Mouse (Mus musculus) midbrain, embryonic 10.5 days (tissue): ENCODE measurements around the gene Fbln2. TPM values are rescaled to one million over a fixed set of nuclear protein-coding genes. Genes with fewer than 3 reads are reported as not detected.

Source experiments
- DNase-seq: peaks from one replicate; pipeline ENCODE4 v3.0.0-alpha.2; 2017; ENCODE audit warnings: low spot score
- H3K27ac ChIP-seq: fragments of 300-500 bp; sonication (generic); replicated peaks from 2 replicates; pipeline ENCODE4 v1.5.1; 2016; ENCODE audit warnings: mild to moderate bottlenecking
- H3K27me3 ChIP-seq: fragments of 300-500 bp; sonication (generic); 2 replicates; pipeline ENCODE4 v1.6.1; 2016; ENCODE audit warnings: low read depth, mild to moderate bottlenecking; ENCODE audit not compliant: poor library complexity, severe bottlenecking
- H3K36me3 ChIP-seq: fragments of 300-500 bp; sonication (generic); 2 replicates; pipeline ENCODE4 v1.6.1; 2016; ENCODE audit warnings: mild to moderate bottlenecking, moderate library complexity
- H3K4me1 ChIP-seq: fragments of 300-500 bp; sonication (generic); 2 replicates; pipeline ENCODE4 v1.6.1; 2016
- H3K4me3 ChIP-seq: fragments of 300-500 bp; sonication (generic); 2 replicates; pipeline ENCODE4 v1.5.1; 2016; ENCODE audit warnings: mild to moderate bottlenecking, moderate library complexity
- H3K9me3 ChIP-seq: fragments of 300-500 bp; sonication (generic); replicated peaks from 2 replicates; pipeline ENCODE4 v1.6.1; 2016; ENCODE audit warnings: mild to moderate bottlenecking
- WGBS: fragments of 180-500 bp; shearing (Covaris S2); methylation state at CpG from one replicate; pipeline ENCODE4 v1.1.7; 2016; 5-methylcytosine and 5-hydroxymethylcytosine counted together
- polyA plus RNA-seq: library from polyadenylated mRNA; unstranded; fragments of >200 nt; fragmentation: Nextera tagmentation; extraction: Ambion mirVana; gene quantifications from 2 replicates; pipeline ENCODE4 v1.2.1, GENCODE M21; 2016

The Fbln2 gene
- polyA plus RNA-seq, 1 experiment from 2014 or later, result 24.2 TPM

GRCm38 (mm10) chr6:91237273-91237672 is 25.0 kb downstream of the Fbln2 start:
- H3K27me3 ChIP-seq, result peaks cover 25% of the 10 kb centered on the region
- no peak overlapping the region for H3K4me3 ChIP-seq
- H3K27ac ChIP-seq, result no peak overlapping the region
- 54% methylated on average over 2 of the region's 2 CpGs for WGBS
- no peaks in the 10 kb centered on the region for H3K36me3 ChIP-seq
- H3K9me3 ChIP-seq, result no peaks in the 10 kb centered on the region
- H3K4me1 ChIP-seq, result peaks cover 36% of the 10 kb centered on the region
- DNase-seq, result no peak

GRCm38 (mm10) chr6:91240537-91240936 is 28.3 kb downstream of the Fbln2 start:
- no peaks in the 10 kb centered on the region for H3K36me3 ChIP-seq
- H3K4me3 ChIP-seq, result no peak overlapping the region
- 69% methylated on average over 2 of the region's 2 CpGs for WGBS
- H3K4me1 ChIP-seq, result peaks cover 39% of the 10 kb centered on the region
- no peaks in the 10 kb centered on the region for H3K9me3 ChIP-seq
- H3K27me3 ChIP-seq, result peaks cover 54% of the 10 kb centered on the region
- DNase-seq, result no peak
- H3K27ac ChIP-seq, result 0 out of 2 replicates have a peak overlapping the region, but pooled peaks have one; percentile 13

- Histone ChIP-seq H3K27ac (no peak overlapping the region), H3K4me1 (peaks cover 39% of the 10 kb centered on the region), H3K9me3 (no peaks in the 10 kb centered on the region), H3K27me3 (peaks cover 54% of the 10 kb centered on the region), H3K4me3 (no peak overlapping the region), H3K36me3 (no peaks in the 10 kb centered on the region)
- no peak for DNase-seq
Measured at GRCm38 (mm10) chr6:91240964-91241363, 28.7 kb downstream of the Fbln2 start.

- H3K27ac ChIP-seq, result no peak overlapping the region
- no peak for DNase-seq
Measured at GRCm38 (mm10) chr6:91243395-91243794, 31.1 kb downstream of the Fbln2 start.

GRCm38 (mm10) chr6:91244331-91244730 is 32.1 kb downstream of the Fbln2 start:
- no peak overlapping the region for H3K4me3 ChIP-seq
- peak overlapping the region; percentile 65; the same call in 1 of the 2 replicates for H3K27ac ChIP-seq
- H3K9me3 ChIP-seq, result no peaks in the 10 kb centered on the region
- no peak for DNase-seq
- peaks cover 33% of the 10 kb centered on the region for H3K4me1 ChIP-seq
- 79% methylated on average over 8 of the region's 8 CpGs for WGBS
- peaks cover 88% of the 10 kb centered on the region for H3K27me3 ChIP-seq
- H3K36me3 ChIP-seq, result no peaks in the 10 kb centered on the region

More at GRCm38 (mm10) chr6:91243395-91243794, 31.1 kb downstream of the Fbln2 start:
- peaks cover 32% of the 10 kb centered on the region for H3K4me1 ChIP-seq
- no peak overlapping the region for H3K4me3 ChIP-seq
- no peaks in the 10 kb centered on the region for H3K9me3 ChIP-seq
- peaks cover 79% of the 10 kb centered on the region for H3K27me3 ChIP-seq
- WGBS, result 90% methylated on average over 6 of the region's 6 CpGs
- no peaks in the 10 kb centered on the region for H3K36me3 ChIP-seq

DNA sequence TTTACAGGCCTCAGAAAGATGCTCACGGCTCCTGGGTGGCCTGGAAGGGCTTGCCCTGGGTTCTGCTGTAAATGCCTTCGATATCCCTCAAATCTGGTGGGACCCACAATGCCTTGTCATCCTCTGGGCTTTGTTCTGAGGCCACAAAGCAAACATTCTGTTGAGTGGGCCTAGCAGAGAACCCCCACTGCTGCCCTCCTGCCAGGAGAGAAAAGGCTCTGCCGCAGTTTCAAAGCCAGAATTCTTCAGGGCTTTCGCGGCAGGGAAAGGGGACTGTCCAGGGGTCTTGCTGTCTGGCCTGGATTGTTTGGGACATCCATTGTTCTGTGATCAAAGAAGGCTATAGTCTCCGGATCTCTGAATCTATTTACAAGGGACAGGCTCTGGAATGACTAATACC is 33.1 kb downstream of the Fbln2 start:
- H3K9me3 ChIP-seq, result 0 out of 2 replicates have a peak, but pooled peaks cover 3% of the 10 kb centered on the region
- no peaks in the 10 kb centered on the region for H3K36me3 ChIP-seq
- H3K27ac ChIP-seq, result peak overlapping the region; percentile 65
- peaks cover 80% of the 10 kb centered on the region for H3K27me3 ChIP-seq
- no peak overlapping the region for H3K4me3 ChIP-seq
- DNase-seq, result peak; percentile 53
- 3% methylated on average over 6 of the region's 6 CpGs for WGBS
- peaks cover 33% of the 10 kb centered on the region for H3K4me1 ChIP-seq

DNA sequence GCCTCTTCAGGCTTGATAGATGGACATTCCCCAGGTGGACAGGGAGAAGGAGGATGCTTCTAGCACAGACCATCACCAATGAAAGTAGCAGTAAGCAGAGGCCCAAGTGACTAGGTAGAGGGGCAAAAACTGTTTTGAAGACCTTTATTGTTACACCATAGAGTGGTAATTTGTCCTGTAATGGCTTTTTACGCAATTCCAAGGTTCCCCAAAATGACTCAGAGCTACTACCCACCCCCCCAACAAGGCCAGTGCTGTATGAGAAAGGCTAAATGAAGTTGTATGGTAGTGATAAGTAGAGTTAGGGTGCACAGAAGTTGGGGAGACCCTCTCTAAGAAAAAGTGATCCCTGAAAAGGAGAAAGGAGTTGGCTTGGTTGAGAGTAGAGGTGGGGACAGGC is 35.1 kb downstream of the Fbln2 start:
- H3K27ac ChIP-seq, result no peak overlapping the region

GRCm38 (mm10) chr6:91248627-91249026 is 36.4 kb downstream of the Fbln2 start:
- Histone ChIP-seq H3K9me3 (0 out of 2 replicates have a peak, but pooled peaks cover 3% of the 10 kb centered on the region), H3K36me3 (no peaks in the 10 kb centered on the region), H3K27me3 (peaks cover 49% of the 10 kb centered on the region), H3K27ac (no peak overlapping the region), H3K4me3 (no peak overlapping the region), H3K4me1 (peaks cover 33% of the 10 kb centered on the region)
- 84% methylated on average over 4 of the region's 4 CpGs for whole genome bisulfite sequencing
- DNase-seq, result no peak

More for the DNA sequence above, 35.1 kb downstream of the Fbln2 start:
- H3K9me3 ChIP-seq, result 0 out of 2 replicates have a peak, but pooled peaks cover 3% of the 10 kb centered on the region
- no peak for DNase-seq
- H3K4me1 ChIP-seq, result peaks cover 33% of the 10 kb centered on the region
- no peak overlapping the region for H3K4me3 ChIP-seq
- H3K36me3 ChIP-seq, result no peaks in the 10 kb centered on the region
- 91% methylated on average over 1 of the region's 1 CpGs for WGBS
- H3K27me3 ChIP-seq, result peaks cover 62% of the 10 kb centered on the region

DNA sequence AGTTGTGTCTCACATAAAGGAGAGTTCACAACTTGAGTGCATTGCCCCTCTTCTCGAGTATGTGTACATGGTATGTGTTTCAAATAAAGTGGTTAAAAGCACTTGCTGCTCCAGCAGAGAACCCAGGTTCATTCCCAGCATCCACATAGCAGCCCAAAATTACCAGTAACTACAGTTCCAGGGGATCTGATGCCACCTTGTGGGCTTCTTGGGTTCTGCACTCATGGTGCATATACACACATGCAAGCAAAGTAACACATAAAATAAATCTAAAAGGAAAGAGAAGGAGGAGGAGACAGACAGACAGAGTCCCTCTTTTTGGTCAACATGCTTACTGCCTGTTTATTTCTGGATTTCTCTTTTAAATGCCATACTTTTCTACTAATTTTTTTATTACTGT is 37.5 kb downstream of the Fbln2 start:
- Histone ChIP-seq H3K4me3 (no peak overlapping the region), H3K9me3 (0 out of 2 replicates have a peak, but pooled peaks cover 3% of the 10 kb centered on the region), H3K27ac (no peak overlapping the region), H3K4me1 (peaks cover 23% of the 10 kb centered on the region), H3K36me3 (no peaks in the 10 kb centered on the region), H3K27me3 (peaks cover 38% of the 10 kb centered on the region)
- DNase-seq, result no peak
- 94% methylated on average over 1 of the region's 1 CpGs for WGBS

GRCm38 (mm10) chr6:91259440-91260120 is 47.3 kb downstream of the Fbln2 start:
- 90% methylated on average over 16 of the region's 16 CpGs for WGBS
- H3K9me3 ChIP-seq, result no peaks in the 10 kb centered on the region
- no peaks in the 10 kb centered on the region for H3K27me3 ChIP-seq
- no peak overlapping the region for H3K4me3 ChIP-seq
- DNase-seq, result no peak
- H3K27ac ChIP-seq, result no peak overlapping the region
- no peaks in the 10 kb centered on the region for H3K36me3 ChIP-seq
- peaks cover 25% of the 10 kb centered on the region for H3K4me1 ChIP-seq

DNA sequence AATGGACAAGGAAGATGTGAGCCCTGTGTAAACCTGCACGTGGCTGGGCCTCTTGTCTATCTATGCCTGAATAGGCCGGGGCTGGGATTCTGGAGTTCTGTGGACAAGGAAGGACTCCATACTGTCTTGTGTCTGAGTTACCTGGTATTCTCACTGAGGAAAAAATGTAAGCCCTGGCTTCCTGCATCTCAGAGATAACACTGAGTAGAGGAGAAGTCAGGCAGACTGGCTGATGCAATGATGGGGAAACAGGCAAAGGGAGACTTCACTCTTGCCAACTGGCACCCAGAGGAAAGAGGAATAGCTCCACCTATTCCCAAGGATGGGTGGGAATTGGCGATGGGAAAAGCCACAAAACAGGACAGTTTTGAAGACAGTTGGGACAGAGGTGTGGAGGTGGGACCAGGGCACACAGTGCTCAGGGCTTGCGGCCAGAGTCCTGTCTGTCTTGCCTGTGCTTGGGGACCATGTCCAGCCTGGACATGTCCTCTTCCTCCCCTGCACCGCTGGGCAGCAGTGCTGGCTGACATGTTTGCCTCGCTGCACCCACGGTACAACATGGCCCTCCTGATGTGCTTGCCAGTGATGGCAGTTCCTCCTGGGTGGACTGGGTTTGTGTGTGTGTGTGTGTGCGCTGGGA is 48.2 kb downstream of the Fbln2 start:
- WGBS, result 82% methylated on average over 8 of the region's 8 CpGs
- H3K4me1 ChIP-seq, result peaks cover 26% of the 10 kb centered on the region
- peak overlapping the region; percentile 78 for H3K27ac ChIP-seq
- H3K27me3 ChIP-seq, result no peaks in the 10 kb centered on the region
- no peaks in the 10 kb centered on the region for H3K36me3 ChIP-seq
- H3K4me3 ChIP-seq, result no peak overlapping the region
- no peak for DNase-seq
- H3K9me3 ChIP-seq, result no peaks in the 10 kb centered on the region

DNA sequence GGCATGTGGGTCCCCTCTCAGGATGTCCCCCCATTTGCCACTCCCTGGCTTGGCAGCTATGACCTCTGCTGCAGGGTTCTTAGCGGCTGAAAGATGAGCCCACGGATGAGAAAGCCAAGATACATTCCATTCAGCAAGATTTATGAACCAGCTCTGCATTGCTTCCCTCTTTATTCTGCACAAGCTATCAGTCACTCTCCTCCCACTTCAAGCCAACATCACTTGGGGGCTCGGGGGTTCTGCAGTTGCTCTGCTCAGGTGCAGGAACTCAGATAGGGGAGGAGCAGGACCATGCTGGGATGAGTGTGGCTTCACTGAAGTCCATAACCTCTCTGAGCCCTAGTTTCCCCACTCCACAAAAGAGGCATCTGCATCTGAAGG is 48.7 kb downstream of the Fbln2 start:
- Histone ChIP-seq H3K27ac (peak overlapping the region; percentile 78), H3K27me3 (no peaks in the 10 kb centered on the region; the same call in 1 of the 2 replicates), H3K4me3 (no peak overlapping the region), H3K9me3 (no peaks in the 10 kb centered on the region), H3K4me1 (peaks cover 31% of the 10 kb centered on the region), H3K36me3 (no peaks in the 10 kb centered on the region)
- WGBS, result 55% methylated on average over 3 of the region's 3 CpGs
- no peak for DNase-seq

DNA sequence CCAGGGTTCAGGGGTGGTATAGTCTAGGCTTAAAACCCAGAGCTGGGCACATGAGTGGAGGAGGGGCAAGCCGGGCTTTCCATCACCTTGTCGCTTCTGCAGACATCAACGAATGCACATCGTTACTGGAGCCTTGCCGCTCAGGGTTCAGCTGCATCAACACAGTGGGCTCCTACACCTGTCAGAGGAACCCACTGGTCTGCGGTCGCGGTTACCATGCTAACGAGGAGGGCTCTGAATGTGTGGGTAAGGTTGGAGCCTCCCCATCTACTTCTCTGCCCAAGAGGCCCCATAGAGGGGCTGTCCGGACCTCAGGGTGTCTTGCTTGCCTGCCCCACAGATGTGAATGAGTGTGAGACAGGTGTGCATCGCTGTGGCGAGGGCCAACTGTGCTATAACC is 53.4 kb downstream of the Fbln2 start:
- Histone ChIP-seq H3K4me1 (peaks cover 29% of the 10 kb centered on the region), H3K36me3 (no peaks in the 10 kb centered on the region), H3K27ac (peak overlapping the region; percentile 49), H3K4me3 (no peak overlapping the region), H3K9me3 (no peaks in the 10 kb centered on the region), H3K27me3 (no peaks in the 10 kb centered on the region; the same call in 1 of the 2 replicates)
- WGBS, result 88% methylated on average over 12 of the region's 12 CpGs
- DNase-seq, result no peak
